Mouse (Mus musculus) stomach, postnatal 0 days (tissue): ENCODE results near the gene Spp2.

Source experiments
- CTCF ChIP-seq: IDR thresholded peaks from 2 replicates; pipeline ENCODE4 v1.5.1; 2016; ENCODE audit warnings: antibody characterized with exemption, low read depth, mild to moderate bottlenecking, moderate library complexity
- EP300 ChIP-seq: optimal IDR thresholded peaks from 2 replicates; pipeline ENCODE3; 2016; ENCODE audit warnings: antibody characterized with exemption

DNA sequence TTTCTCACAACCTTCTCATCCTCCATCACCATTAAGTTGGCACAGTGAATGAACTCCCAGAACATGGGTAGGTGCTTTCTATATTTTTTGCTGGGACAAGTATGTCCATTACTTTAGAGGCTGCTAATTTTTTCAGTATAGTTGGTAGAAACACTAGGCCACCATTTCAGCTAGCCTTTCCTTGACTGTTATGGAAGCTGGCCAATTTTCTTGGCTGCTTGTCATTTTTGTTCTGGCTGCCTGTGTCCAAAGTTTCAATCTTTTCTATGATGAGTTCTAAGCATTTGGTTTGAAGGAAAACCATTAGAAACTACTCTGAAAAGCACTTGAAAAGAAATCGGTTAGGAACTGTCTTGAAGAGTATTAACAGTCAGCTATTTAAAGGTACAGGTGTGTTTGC, 28.3 kb upstream of the Spp2 start:
- TF ChIP-seq CTCF = no peak
- TF ChIP-seq EP300 = no peak
